Mouse (Mus musculus): ENCODE data around the gene Tomm20. TPM values are rescaled to one million over a fixed set of nuclear protein-coding genes. Genes with fewer than 3 reads are reported as not detected.
"Not testable (repeated sequence)": the region's sequence is repeated elsewhere in the genome, so short reads cannot be mapped to it uniquely, and the experiment has no call there.

Tomm20 gene
- total RNA-seq, 2 experiments from 2014 or later: 206 to 209 TPM

DNA sequence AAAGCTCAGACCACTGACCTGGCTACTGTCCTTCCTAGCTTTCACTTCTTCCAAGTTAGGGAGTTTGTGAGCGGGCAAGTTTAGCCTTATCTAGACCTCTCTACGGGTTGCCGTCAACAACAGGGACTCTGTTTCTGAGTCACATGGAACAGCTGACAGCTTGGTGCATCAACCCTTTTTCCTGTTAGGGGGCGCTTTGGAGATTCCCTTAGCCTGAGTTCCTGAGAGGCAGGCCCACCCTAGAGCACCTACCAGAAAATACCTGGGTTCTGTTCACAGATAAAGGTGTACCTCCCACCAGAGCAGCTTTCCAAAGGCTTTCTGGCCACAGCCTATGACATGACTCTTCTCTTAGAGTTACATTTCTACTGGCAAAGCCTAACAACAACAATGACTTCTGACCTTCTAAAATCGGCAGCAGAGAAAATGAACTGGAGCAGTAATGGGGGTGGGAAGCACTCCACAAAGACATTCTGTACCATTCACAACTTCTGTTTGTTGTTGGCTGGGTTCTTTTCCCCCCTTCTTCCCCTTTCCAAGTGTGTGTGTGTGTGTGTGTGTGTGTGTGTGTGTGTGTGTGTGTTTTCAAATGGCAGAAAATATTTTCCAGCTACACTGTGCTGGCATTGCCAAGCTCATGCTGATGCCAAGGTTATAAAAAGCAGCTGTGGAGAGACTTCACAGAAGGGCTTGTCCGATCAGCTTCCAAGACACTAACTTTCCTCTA lies 28.3 kb downstream of the Tomm20 start:
- DNase-seq: no peak

DNA sequence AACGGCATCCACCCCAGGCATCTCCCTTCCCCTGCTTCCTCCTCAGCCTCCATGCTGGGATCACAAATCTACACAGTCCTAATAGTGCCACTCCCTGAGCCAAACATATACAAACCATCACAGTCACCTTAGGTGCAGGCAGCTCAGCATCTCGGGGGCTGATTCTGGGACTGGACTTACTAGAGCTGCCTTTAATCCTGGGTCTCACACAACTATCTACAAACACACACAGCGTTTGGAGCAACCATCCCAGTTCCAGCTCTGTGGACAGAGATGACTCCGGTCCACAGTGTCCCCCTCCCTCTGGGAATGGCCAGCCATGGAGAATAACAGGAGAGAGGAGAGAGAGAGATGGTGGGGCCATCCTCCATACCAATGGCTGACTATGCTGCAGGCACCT lies 29.0 kb downstream of the Tomm20 start:
- no peak for DNase-seq

DNA sequence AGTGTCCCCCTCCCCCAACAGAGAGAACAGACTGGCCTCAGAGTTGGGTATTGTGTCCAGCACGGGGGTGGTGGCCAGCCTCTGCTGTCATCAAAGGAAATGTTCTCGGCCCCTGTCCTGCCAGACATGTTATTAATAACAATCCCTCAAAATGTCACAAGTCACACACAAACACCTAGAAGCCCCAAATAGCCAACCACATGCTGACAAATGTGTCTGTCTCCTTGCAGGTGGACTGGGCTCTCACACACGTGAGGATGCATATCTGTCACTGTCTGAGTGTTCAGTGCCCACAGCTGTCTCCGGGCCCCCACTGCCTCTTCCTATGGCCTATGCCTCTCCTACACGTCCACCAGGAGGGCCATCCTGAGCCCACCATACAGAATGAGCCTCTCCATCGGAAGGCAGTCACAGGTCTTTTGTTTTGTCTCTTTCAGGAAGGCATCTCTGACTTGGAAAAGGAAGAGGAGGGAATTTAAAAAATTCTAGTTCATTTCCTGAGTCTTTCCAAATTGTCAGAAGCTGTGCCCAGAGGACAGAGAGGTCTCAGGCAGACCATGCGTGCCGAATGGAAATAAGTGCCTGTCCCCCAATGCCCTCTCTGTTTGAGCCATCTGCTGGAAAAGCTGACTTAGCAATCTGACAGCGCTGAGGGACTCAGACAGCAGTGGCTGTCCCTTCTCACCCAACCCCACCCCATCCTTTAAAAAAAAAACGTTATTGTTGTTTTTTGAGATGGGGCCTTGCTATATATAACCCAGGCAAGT lies 30.9 kb downstream of the Tomm20 start:
- no peak for DNase-seq

DNA sequence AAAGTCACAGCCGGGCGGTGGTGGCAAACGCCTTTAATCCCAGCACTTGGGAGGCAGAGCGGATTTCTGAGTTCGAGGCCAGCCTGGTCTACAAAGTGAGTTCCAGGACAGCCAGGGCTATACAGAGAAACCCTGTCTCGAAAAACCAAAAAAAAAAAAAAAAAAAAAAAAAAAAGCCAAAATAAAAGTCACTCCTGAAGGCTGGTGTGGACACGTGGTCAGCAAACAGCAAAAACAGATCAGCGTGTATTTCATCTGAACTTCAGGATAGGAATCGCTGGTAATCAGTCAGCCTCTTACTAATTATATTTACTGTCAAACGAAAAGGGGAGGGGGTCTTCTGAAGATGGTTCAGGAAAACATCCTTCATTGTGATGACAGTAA lies 31.5 kb downstream of the Tomm20 start:
- not testable (repeated sequence) for DNase-seq

DNA sequence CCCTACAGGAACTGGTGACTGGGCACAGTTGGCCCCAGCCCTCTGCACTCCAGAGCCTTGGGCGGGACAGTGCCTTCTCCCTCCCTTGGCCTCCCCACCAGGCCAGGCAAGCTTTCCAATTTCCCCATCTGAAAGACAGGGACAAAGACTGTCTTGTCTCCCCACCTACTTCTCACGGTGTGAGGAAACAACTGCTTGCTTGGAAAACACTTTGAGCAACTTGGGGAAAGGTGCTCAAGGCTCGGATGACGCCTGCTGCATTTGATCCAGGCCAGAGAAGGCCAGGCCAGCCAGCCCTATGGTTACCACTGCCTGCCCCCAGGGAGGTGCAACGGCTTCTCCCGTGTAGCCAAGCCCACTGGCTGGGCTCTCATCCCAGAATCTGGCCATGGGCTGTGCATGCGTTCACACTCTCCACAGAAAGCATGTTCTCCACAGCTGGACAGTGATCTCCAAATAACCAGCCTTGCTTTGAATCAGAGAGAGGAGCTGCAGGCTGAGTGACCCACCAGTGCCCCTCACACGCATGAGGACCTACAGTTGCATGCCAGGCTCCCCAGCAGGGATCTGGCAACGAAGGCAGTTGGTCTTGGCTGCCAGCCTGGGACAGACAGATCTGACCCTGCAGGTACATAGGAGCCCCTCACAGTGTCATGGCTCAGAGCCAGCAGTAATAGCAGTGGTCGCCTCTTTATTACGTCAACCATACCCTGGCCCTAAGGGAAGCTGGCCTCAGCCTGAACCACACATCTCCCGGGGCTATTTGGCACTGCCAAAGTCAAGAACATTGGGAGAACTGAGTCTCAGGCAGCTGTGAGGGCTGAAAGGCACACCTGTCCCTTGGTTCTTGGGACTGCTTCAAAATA lies 32.2 kb downstream of the Tomm20 start:
- no peak for DNase-seq

DNA sequence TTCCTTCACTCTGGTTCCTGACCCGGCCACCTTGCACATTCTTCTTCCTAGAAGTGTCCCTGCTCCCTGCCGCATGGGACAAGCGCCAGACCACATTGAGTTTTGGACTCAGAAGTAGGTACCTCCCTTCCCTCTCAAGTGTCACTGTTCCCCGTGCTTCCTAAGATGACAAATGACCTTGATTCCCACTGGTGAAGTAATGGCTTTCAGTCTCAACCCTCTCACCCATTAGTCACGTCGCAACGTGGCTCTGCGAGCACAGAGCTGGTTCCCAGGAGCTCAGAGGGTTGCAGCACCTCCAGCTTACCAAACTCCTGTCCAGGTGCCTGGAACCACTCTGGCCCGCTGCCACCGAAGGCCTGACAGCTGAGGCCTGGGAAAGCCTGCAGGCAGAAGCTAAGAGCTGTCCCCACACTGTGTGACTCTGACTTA lies 36.3 kb downstream of the Tomm20 start:
- DNase-seq: no peak

DNA sequence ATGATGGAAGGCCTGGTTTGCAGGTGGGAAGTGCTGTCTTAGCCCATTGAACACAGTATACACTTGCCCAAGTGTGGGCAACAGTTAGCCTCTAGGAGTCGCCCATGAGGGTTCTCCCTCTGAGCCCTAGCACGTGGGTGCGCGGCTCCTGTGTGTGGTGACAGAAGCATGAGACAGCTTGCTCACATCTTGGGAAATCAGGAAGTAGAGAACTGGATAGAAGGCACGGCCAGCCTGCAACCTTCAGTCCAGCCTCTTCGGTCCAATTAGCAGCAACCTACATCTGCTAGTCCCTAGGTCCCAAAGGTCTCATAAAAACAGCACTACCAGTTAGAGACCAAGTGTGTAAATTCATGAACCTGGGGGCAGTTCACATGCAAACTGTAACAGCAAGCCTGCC lies 36.8 kb downstream of the Tomm20 start:
- no peak for DNase-seq

DNA sequence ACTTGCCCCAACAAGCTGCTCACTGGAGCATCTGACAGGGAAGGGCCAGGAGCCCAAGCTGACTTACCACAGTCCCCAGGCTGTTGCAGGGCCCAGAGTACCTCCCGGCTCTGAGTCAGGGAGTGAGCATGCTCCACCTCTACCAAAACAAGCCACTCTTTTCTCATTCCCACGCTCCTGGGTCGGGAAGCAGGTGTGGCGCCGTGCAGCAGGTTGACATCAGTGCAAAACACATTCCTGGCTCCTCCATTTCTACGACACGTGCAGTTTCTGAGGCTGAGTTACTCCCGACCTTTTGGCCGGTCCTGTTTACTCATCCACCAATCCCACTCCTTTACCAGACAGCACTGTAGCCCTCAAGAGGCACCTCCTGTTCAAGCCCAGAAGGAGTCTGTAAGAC lies 37.7 kb downstream of the Tomm20 start:
- no peak for DNase-seq

DNA sequence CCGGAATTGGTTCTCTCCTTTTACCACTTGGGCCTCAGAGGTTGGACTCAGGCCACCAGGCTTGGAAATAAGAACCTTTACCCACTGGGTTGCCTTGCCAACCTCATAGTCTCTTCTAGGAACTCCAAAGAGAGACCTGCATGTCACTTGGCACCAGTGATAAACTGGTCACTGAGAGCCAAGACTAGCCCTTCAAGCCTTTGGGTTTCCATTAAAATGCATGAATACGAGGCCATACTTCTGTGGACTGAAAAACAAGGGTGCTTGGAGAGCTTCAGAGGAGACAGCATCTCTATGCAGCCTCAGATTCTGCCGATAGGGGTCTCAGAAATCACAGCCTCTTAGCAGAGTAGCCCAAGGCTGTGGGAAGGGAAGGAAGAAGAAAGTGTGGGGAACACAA lies 38.3 kb downstream of the Tomm20 start:
- no peak for DNase-seq

DNA sequence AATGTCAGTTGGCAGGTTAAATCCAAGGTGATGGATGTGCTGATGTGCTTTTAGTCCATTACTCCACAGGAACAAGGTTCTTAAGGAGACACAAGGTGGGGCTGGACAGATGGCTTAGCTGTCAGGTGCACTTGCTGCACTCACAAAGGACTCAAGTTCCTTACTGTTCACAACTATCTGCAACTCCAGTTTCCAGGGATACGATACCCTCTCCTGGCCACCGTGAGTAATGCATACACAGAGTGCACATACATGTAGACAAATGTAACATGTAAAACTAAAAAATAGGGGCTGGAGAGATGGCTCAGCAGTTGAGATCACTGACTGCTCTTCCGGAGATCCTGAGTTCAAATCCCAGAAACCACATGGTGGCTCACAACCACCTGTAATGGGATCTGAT lies 40.3 kb downstream of the Tomm20 start:
- DNase-seq: no peak

DNA sequence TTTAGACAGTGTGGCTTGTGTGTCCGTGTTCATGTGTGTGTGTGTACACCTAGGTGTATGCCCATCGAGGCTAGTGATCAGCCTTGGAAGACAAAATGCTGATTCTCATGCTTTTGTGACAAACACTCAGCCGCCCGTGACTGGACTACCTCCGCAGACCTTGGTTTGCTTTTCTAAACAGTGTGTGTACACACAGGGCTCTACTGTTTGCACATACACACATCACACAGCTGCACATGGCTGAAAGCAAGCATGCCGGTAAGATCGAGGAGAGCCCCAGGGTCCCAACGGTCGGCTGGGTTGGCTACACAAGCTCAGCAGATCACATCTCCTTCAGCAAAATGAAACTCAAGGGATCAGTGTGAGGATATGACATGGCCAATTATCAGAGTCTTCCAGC lies 41.7 kb downstream of the Tomm20 start:
- no peak for DNase-seq

DNA sequence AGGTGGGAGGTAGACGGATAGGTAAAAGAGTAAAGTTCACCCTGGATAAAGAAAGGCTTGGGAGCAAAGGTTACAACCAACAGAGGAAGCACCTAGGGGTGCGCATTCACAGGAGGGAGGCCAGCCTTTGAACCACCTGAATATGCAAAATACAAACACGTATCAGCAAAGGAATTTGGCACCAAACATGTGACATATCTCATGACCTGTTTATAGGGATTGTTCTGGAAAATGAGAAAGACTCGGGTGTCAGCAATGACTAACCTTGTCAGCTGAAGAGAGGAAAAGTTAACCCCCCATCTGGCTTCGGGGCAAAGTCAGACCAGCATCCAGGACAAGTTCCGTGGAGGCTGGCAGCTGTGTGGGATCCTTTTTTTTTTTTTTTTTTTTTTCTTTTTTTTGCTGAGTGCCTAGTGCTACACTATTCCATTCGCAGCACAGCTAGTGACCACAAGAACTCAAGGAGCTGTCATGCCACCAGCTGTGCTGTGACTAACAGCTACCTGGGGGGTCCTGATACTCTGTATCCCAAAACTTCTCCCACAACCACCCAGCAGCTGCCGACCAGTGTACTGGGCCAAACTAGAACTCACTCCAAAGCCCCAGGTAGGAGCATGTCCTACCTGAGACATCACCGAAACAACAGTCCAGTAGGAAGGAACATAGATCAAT lies 42.3 kb downstream of the Tomm20 start:
- DNase-seq: no peak

DNA sequence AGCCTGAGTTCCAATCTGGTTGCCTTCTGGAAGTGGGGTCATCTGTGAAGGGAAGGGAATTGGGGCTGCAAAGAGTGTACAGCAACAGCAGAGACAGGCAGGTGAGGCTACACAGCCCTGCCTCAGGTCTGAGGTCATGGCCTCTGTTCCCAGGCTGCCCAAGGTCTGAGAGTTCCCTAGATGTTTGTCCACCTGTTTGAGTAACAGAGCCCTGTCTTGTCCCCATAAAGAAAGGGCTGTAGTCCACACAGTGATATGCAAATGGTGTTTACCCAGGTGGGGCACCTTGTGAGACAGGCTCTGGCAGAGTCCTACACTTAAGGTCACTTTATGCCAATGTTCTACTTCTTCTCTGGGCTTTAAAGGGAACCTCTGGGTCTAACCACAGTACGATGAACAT lies 44.0 kb downstream of the Tomm20 start:
- DNase-seq: no peak

DNA sequence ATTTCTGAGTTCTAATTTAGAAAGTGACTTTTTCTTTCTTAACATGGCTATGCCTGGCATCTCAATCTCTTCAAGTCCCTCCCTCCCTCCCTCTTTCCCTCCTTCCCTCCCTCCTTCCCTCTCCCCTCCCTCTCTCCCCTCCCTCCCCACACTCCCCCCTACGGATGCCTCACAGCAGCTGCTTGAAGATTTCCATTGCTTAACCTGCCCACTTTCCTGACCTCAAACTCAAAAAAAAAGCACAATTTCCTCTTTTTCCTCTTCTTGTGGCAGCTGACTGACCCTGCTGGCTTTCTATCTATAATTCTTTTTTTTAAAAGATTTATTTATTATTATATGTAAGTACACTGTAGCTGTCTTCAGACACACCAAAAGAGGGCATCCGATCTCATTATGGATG lies 44.6 kb downstream of the Tomm20 start:
- no peak for DNase-seq

DNA sequence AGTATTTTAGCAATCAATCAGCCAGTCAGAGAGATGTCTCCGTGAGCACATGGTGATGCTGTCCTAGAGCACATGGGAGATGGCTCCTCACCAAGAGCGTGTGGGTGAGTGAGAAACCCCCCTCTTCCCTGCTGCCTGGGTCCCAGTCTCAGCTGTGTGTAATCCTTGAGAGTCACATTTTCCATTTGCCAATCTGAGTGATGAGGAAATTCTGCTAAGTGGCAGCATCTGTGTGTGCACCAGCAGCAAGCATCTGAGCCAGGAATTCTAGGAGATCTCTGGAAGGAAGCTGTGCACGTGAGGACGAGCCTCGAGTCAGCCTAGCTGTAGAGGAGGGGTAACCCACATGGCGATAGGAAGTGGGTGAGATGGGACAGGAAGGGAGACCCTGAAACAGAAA lies 50.5 kb downstream of the Tomm20 start:
- DNase-seq: peak; percentile 83 to 84

DNA sequence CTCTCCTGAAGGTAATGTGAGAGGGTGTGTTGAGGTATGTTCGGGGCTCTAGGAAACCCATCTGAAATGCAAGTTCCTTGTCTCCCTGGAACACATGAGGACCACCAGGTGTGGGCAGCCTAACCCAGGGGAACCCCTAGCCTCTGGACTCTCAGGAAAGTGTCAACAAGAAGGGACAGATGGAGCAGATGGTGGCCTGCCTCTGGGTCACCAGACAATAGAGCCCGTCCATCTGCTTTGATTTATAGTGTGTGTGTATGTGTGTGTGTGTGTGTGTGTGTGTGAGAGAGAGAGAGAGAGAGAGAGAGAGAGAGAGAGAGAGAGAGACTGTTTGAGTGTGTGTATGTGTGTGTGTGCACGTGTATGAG lies 58.0 kb downstream of the Tomm20 start:
- DNase-seq: no peak

DNA sequence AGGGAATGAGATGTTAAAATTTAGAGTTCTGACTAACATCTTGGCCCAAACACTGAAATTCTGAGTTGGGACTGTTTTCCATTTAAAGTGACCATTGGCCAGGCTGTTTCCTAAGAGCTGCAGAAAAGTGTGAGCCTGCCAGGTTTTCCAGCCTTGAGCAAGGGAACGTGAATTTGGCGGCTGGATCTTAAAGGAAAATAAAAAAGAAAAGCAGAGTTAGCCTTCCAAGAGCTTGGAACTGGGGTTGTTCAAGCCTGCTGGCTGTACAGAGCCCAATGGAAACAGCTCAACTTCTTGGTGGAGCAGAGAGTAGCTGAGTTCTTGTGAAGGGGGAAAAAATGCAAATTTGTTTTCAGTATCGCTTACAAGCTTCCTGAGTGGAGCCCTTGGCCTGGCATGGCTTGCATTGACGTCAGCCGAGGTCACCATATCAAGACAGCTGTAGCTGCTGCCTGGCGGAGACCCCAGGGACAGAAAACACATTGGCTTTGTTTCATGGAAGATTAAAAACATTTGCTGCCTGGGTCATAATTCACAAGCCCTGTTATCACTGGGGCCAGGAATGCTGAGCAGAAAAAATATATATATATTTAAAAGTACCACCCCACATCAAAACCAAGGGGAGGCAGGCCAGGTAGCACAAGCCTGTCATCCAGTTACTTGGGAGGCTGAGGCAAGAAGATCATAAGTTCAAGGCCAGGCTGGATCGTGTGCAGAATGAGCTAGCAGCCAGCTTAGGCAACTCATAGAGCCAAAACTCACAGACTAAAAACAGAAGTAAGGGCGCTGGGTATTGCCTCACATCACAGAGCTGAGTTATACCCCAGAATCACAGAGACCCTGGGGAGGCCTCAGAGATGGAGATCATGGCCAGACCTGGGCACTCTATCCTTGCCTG lies 58.7 kb downstream of the Tomm20 start:
- peak; percentile 20 to 41 for DNase-seq

DNA sequence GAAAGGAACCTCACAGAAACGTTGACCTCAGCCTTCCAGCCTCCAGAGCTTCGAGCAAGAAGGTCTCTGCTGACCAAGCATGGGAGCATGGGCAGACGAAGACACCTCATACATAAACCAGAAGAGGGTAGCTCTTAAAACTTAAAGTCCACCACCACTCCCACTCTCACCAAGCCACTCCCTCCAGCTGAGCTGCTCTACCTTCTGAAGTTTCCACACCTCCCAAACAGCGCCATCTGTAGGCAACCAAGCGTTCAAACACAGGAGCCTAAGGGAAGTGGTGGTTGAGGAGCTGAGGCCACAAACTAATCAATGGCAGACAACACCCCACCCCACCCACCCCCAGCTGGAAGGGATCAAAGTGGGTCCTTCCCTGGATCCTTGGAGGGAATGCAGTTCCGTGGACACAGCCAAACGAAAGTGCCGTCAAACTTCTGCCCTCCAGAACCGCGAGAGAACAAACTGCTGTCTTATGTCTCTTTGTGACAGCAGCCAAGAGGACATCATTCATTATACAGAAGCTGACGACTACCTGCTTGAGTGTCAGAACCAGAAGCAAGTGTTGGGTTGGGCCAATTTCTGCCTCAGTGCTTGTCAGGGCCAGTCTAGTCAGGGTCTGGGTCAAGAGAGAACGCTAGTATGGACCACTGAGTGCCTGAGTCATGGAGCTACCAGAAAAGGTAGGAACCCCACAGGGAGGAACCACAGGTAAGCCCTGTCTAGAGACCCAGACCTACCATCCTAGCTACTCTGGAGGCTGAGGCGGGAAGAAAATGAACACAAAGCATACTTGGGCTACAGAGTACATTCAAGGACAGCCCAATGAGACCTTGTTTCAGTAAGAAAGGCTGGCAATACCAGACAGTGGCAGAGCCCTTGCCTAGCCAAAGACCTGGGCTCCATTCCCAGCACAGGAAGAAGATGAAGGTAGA lies 59.8 kb downstream of the Tomm20 start:
- DNase-seq: peak; percentile 24 to 29

DNA sequence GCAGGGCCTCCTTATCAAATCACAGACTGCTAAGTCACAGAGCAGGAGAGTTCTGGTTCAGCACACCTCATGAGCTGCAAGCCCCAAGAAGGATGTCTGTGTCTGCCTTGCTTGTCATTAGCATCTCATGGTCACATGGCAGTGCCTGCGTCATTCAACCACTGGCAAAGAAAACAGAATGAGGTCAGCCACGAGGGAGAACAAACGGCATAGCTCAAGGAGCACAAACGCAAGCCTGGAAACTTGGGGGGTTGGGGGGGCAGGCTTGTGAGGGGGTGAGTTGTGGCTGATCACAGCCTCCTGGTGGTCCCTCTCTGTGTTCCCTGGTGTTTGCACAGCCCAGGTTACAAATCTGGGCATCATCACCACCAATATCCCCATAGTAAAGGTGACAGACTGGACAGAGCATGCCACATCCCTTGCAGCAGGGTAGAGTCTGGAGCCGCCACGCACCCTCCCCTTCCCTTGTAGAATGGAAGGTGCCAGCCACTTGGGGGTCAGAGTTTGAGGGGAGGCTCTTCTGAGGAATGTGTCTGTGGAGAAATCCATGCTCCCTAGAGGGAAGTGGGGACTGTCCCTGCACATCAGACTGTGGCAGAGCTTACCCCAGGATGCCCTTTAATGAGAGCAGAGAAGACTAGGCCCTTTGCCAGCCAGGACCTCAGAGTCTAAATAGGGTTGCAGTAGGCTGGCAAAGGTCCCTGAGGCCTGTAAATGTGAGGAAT lies 61.3 kb downstream of the Tomm20 start:
- peak; percentile 48 to 52 for DNase-seq

DNA sequence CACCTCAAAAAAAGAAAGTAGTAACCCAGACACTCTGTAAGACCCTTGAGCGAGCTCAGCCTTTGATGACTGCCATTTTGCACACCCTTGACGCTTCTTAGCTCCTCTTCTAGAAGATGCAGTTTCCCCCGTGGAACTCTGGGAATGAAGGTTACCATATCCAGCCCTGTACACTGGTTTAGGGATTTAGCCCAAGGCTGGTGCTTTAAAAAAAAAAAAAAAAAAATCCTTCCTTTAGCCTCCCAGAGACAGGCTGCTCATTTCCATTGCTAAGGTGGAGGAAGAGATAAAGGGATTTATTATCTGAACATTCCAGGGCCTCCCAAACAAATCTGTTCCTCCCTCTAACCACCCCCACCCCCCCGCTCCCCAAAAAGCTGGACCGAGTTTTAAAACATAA lies 61.9 kb downstream of the Tomm20 start:
- DNase-seq: no peak
